Mouse (Mus musculus) ES-CJ7 (cell line): Measurements from ENCODE around the gene Ten1.
A peak's percentile ranks its signal among the peaks of the same experiment; 100 is the strongest.

ENCODE experiments used
- DNase-seq: peaks from one replicate; pipeline ENCODE4 v3.0.0; 2011; ENCODE audit warnings: low read depth, low spot score

The Ten1 gene

DNA sequence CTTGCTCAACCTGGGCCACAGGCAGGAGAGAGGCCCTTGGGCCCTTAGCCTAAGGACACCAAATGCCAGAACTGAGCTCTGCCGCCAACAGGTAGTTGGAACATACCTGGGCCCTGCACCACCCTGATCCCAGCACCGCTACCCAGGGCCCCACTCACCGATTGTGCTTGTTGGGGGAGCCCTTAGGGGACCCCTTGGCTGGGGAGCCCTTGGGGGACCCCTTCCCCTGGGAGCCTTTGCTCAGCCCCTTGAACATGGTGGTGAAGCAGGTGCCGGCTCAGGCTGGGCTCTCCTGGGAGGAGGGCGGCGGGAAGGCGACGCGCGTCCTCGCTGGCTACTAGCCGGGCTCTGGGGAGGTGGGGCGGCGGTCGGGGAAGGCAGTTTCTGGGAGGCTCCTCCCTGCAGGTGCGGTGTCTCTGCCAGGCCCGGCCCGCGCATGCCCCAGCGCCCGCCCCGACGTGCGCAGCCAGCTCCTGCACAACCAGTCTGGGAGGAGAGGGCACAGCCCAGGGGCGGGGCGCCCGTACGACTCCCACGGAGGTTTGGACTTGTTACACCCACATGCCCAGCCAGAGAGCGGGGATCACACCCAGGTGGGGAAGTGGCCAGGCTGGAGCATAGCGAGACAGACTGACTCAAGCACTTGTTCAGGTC, 39.2 kb downstream of the Ten1 start, which contains the start of gene Evpl:
Gene Evpl (minus strand): TSS at position 336 of the 654 bp plus-strand sequence.
- peak; percentile 65 for DNase-seq

DNA sequence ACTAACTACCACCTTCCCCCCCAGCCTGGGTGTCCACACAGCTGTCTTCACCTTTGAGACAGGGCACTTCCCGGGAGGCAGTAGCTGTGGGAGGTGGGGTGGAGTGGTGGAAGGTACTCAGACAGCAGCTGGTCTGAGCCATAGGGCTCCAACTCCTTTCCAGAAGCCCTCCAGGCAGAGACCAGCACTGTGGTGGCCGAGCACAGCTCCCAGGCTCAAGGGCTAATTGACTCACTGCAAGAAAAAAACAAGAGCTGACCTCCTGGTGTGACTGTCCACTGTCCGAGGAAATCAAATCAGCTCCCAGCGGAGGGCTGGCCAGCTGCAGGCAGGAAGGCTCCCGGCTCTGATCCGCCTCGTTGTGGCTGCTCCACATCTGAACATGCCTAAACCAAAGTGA, 41.1 kb downstream of the Ten1 start:
- DNase-seq = no peak

DNA sequence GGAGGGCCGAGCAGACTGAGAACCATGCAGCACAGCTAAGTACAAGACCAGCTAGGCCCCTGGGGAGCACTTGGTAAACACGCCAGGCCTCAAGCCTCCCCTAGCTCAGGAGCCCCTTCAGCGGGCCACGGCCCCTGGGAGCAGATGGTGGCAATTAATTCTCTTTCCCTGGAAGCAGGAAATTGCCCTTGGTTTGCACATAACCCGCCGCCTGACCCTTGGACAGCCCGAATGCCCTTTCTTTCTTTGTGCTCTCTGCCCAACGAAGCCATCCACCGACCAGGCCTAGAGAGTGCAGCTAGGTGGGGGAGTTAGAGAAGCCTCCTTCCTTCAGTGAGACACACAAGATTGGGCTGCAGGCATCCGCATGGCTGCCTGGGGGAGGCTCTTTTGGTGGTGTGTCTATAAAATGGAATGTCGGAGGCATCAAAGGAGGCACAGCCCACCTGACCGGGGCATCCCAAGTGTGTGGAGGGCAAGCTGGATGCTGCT, 43.1 kb downstream of the Ten1 start:
- DNase-seq = no peak

DNA sequence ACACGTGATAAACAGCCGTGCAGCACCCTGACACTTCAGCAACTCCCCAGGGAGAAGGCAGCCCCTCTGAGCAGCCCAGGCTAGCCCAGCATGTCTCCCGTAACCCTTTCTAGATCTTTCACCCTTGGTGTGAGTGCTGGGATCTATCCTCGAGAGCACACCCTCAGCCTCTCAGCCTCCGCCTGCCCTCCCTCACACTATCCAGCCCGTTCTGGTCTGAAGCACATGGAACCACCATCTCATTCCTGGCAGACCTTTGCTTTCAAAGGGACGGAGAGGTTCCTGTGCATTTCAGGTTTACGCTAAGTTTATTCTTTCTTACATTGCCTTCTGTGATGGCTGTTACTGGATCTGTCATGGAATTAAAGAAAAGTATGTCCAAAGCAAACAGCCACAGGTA, 45.9 kb downstream of the Ten1 start:
- DNase-seq = no peak

DNA sequence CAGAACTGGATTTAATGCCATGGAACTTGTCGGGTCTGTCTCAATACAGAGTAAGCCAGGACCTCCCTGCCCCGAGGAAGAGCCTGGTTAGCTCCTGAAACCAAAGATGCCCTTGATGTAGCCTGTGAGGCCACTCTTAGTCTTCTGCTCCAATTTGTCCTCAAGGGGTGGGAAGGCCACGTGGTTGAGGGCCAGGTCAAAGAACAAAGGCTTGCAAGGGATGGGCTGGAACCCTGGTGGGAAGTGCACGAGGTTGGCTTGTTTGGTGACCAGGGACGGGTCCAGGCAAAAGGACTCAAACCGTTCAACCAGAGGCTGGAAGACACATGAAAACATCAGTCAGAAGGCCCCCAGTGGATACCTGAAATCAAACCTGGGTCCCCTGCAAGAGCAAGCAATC, 47.0 kb downstream of the Ten1 start:
- no peak for DNase-seq

DNA sequence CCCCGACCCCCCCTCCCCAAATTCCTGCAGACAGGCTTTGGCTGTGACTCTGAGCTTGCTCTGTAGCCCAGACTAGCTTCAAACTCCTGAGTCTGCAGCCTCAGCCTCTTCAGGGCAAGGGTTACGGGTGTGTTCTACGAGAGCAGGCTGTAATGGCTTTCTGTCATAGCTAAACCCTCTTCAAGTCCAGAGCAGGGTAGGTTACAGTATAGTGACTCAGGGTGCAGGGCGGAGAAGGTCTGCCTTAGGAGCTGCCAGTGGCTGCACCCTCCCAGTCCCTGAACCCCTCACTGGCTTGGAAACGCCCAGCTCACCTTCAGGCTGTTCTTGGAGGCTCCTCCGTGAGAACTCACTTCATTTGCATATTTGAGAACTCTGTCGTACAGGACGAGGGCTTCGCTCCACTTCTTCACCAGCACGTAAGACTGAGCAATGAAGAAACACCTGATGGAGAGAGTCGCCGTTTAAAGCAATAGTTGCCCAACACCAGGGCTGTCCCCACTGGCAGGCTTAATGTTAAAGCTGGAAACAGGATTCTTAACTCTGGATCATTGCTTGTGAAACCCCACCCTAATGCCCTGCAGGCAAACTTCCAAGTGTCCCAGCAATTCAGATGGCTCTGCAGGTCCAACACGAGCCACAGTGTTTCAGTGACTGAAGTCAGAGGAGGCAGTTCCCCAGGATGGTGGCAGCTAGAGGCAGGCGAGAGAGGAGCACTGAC, 49.0 kb downstream of the Ten1 start:
- peak; percentile 34 for DNase-seq

DNA sequence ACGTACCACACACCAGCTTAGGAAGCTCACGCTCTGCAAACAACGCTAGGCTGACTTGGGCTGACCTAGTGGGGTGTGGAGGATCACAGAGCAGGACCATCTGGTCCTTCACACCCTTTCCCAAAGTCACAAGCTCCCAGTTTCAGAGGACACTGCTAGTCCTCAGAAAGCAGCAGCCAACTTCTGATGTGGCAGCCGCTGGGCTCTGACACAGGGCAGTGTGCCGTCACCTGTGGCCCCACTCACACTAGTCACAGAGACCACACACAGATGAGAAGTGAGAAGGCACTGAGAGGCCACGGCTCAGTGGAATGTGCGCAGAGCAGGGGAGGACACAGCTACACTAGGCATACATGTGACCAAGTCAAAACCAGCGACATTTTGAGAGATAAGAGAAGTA, 52.2 kb downstream of the Ten1 start:
- DNase-seq = no peak

DNA sequence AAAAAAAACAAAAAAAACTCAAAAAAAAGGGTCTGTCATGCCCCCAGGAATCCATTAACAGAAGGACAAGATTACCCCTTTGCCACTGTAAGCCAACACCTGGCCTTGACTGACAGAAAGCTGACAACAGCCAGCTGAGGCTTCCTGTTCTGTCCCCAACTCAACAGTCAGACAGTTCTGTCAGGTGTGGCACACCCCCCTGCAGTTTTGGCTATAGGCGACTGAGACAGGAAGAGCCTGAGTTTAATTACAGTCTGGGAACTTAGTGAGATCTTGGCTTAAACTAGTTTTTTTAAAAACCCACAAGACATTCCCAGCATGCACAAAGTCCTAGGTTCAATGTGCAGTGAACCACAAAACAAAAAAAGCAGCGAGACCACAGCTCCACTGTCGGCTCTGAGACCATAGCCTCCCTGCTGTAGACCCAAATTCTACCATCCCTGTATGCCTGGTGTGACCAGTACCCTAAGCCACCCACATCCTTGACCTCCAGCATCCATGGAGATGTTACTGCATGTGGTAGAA, 54.5 kb downstream of the Ten1 start:
- DNase-seq = no peak

DNA sequence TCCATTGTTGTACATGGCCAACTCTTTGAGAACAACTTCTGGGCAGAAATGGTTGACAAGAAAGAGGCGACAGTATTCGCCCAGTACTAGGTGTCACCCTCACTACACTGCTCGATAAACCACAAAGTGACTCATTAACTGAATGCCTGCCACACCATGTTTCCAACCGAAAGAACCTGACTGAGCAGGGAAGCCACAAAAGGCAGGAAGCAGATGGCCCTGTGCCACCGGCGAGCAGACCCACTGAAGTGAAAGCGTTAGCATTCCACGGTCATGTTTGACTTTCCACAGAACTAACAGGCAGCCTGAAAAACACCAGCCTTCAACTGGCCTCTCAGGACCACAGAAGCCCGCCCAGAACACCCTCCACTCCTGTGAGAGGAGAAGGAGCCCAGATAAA, 56.0 kb downstream of the Ten1 start:
- DNase-seq = no peak

DNA sequence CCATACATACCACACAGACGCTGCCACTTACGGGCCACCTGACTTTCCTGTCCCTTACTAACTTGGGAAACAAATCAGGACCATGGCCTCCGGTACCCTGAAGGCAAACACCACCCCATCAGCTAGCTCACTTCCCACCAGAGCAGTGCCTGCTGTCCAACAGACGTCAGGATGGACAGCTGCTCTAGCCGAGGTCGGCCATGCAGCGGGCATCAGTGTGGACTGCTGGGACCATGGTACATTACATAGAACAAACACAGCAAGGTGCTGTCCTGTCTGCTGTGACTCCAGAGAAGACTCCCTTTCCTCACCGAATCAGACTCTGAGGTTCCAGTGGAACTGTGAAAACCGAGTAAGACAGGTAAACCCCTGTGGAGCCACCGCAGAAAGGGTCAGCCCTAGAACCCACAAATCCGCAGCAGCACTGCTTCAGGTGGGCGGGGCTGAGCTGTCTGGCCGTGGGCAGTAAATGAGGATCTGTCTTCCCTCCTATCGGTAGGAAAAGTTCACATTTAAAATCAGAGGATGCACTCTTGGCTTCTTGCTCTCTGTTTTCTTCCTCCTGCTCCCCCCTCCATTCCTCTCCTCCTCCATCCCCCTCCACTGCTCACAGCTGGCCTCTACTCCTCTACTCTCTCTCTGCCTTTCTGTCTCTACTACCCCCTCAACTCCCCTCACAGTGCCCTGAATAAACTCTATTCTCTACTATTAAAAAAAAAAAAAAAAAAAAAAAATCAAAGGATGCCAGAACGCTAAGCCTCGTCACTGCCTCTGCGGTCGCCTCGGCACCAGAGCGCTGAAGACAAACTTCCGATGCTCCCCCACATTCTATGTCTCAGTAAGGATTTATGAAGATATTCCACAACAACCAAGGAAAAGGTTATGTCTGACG, 56.7 kb downstream of the Ten1 start:
- no peak for DNase-seq

DNA sequence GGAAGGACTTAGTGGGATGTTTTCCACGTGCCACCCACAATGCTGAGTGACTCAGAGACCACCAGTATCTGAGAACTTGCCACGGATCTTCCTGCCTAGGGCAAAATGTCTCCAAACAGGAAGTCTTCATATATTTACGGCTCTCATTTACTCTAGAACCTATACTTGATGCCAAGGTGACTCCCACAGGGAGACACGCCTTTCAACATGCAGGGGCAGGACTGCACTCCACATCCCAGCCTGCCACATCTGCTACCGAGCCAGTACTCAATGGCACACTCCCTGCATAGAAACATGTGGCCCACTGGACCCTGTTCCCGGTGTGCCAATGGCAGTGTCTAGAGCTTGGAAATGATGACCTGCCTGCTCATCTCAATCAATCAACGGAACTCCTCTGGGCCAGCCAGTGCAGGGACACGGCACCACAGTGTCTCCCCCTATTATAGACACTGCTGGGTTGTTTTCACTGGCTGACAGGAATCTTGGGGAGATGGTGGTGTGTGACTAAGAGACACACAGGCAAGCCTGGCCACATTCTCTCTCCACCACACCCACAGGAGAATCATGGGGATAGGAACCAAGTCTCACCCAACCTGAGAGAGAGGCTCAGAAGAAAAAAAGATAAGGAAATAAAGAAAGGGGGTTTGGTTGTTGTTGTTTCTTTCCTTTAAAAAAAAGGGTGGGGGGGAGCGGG, 57.5 kb downstream of the Ten1 start:
- no peak for DNase-seq

DNA sequence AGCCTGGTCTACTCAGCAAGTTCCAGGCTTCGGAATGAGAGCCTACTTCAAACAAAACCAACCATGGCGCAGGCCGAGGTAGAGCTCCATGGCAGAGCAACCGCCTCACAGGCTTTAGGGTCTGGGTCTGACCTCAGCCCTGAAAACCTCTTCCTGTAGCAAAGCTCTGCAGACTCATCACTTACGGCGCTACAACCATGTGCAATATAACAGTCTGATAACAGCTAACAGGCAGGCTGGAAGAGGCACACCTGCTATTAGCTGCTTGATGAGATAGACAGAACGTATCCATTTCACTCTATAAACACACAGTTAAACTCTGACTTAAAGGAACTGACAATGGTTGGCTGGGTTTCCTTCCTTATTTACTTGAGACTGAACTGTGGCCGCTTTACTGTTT, 60.8 kb downstream of the Ten1 start:
- no peak for DNase-seq

DNA sequence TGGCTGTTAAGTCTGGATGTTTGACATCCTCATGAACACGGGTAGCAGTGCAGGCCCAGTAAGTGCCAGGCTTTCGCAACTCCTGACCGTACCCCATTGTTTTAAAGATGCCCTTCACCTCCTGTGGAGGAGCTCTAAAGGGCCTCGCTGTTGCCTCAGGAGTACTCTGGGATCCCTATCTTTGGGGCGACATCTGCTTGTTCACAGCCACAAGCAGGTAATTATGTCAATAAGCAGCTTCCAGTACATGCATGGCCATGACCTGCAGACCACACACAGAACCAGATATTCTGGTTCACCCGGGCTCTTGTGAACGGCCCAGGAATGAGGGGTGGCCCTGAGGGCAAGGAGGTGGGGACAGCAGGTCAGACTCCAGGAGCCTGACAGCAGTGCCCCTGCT, 61.6 kb downstream of the Ten1 start:
- no peak for DNase-seq
